Comparison of ENCODE assay signal across 8 mouse cellular contexts in genomic region chr16:96357903-96358302, GRCm38 (mm10).
DNase-seq lines count a peak whose midpoint lies in the region; ATAC-seq lines count a peak whose summit lies in the region.

No protein-coding gene starts in this region.

- ATAC-seq in intestine, embryonic 14.5 days (replicated peaks; ENCODE audit: low FRiP score, low TSS enrichment, low read depth): 0 out of 2 replicates have a peak, but pooled peaks have one; percentile 37
- ATAC-seq in liver, embryonic 13.5 days (ENCODE audit: low read depth): peak; percentile 81

- H3K4me3 ChIP-seq in intestine, embryonic 14.5 days (ENCODE audit: low read depth, low read length): peak overlapping the region; percentile 23
- peak overlapping the region; percentile 41 for H3K4me3 ChIP-seq in liver, embryonic 13.5 days (replicated peaks)

- no peaks in the 10 kb centered on the region for H3K9me3 ChIP-seq in intestine, embryonic 14.5 days (ENCODE audit: control insufficient read depth, low read length)
- H3K9me3 ChIP-seq in liver, embryonic 13.5 days (replicated peaks): no peaks in the 10 kb centered on the region

- H3K36me3 ChIP-seq in intestine, embryonic 14.5 days (ENCODE audit: control insufficient read depth, insufficient read depth, low read length): no peaks in the 10 kb centered on the region
- no peaks in the 10 kb centered on the region for H3K36me3 ChIP-seq in liver, embryonic 13.5 days

- H3K27ac ChIP-seq in intestine, embryonic 14.5 days (ENCODE audit: low read depth): no peak overlapping the region
- H3K27ac ChIP-seq in liver, embryonic 13.5 days: no peak overlapping the region

- no peaks in the 10 kb centered on the region for H3K27me3 ChIP-seq in intestine, embryonic 14.5 days (replicated peaks; ENCODE audit: control insufficient read depth, insufficient read depth, low read length)
- H3K27me3 ChIP-seq in liver, embryonic 13.5 days: no peaks in the 10 kb centered on the region

- 14% methylated on average over 10 of the region's 10 CpGs for WGBS in intestine, embryonic 14.5 days
- 3% methylated on average over 10 of the region's 10 CpGs for WGBS in liver, embryonic 13.5 days (ENCODE audit: insufficient replicate concordance)

- H3K9ac ChIP-seq in intestine, embryonic 14.5 days (ENCODE audit: low read length): 0 out of 2 replicates have a peak overlapping the region, but pooled peaks have one; percentile 27
- H3K9ac ChIP-seq in liver, embryonic 13.5 days: no peak overlapping the region

- H3K4me2 ChIP-seq in intestine, embryonic 14.5 days (ENCODE audit: low read length): peak overlapping the region; percentile 46
- H3K4me2 ChIP-seq in liver, embryonic 13.5 days: peak overlapping the region; percentile 55

- intact Hi-C loops in gastrocnemius, postnatal 36 days (cut with DNase I): no loop called here

- peak; percentile 90 for DNase-seq in 416B (ENCODE audit: low read depth)
- peak; percentile 89 for DNase-seq in R1 (ENCODE audit: low read depth, low spot score)
- DNase-seq in cerebellum, postnatal 14 days: peak; percentile 65 to 79
- peak; percentile 19 to 31 for DNase-seq in gastrocnemius, postnatal 36 days
- DNase-seq in intestine, embryonic 14.5 days (ENCODE audit: low spot score): peak; percentile 79
- DNase-seq in liver, embryonic 13.5 days: peak; percentile 50
- DNase-seq in naive thymus-derived CD4-positive, alpha-beta T cell, adult 2 months (ENCODE audit: low read depth): peak; percentile 62
- peak; percentile 78 for DNase-seq in testis, postnatal 10 days (ENCODE audit: low spot score)

- H3K4me1 ChIP-seq in intestine, embryonic 14.5 days (replicated peaks; ENCODE audit: control insufficient read depth, insufficient read depth, low read length): peaks cover 10% of the 10 kb centered on the region
- H3K4me1 ChIP-seq in liver, embryonic 13.5 days (replicated peaks): no peaks in the 10 kb centered on the region

Comparison
In these comparisons a context has a peak if more than half of its experiments do, and no peak if none do; other contexts are left out.
1. DNase-seq: peak in every context shown above with its lines; median percentile 90 in 416B; 89 in R1; 79 in intestine, embryonic 14.5 days; 78 in testis, postnatal 10 days; 72 in cerebellum, postnatal 14 days; 62 in naive thymus-derived CD4-positive, alpha-beta T cell, adult 2 months; 50 in liver, embryonic 13.5 days; 25 in gastrocnemius, postnatal 36 days.